Mouse (Mus musculus) heart, postnatal 0 days (tissue): ENCODE results near the gene Adcy6.

Experiments
- CTCF ChIP-seq: IDR thresholded peaks from 2 replicates; pipeline ENCODE4 v1.5.1; 2016; ENCODE audit warnings: antibody characterized with exemption, control low read depth, low read depth
- EP300 ChIP-seq: IDR thresholded peaks from 2 replicates; pipeline ENCODE4 v1.6.1; 2016; ENCODE audit warnings: antibody characterized with exemption, low read depth

DNA sequence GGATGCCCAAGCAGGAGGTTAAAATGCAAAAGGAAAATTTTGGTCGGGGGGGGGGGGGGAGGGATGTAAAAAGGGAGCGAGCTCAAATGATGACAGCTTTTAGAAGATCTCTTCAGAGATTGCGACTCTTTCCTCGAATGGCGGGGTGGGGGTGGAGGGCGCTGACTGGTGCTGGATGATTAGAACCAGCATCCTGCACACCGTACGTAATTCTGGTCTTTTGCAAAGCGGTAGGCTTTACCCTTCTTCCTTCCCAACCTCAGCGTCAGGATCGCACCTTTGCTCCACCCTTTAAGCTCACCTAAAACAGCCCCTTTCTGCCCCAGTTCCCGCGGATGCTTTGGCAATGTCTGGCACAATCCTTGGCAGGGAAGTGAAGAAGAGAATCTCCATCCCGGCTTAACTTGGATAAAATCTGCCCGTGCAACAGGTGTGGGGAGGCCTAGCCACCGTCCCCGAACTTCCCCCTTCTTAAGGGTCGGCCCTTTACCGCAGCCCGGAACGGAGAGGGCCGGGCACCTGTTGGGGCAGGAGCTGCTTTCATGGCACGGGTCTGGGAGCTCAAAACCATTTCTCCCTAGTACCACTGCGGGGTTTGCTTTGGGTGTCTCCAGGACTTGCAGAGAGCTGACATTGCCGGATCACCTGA, 24.1 kb upstream of the Adcy6 start:
- no peak for TF ChIP-seq CTCF
- TF ChIP-seq EP300 = no peak
